ENCODE assay signal across 10 mouse cellular contexts in the genomic region with DNA sequence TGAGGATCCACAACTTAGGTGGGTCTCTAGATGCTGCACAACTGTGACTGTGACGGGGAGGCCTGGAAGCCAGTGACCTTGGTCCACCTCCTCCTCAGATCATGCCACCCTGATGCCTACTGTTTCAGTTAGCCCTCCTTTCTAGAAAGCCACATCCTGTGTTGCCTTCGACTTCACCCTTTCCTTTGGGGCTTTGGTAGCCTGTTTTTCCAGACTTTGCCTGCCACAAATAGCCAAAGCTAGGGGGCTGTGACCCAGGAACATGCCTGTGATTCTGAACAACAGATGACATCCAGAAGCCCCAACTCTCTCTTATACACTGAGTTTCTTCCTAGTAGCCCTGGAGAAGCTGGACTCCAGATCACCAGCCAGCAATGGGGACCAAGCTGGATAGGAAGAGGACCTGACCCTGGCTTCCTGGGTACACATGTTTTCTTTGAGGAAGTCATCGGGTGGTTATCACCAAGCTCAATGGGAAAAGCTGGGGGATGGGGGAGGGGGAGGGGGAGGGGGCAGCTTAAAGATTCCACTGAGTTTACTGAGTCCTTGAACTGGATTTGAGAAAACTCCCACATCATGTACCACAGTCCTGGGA. TPM values are rescaled to one million over a fixed set of nuclear protein-coding genes. Genes with fewer than 3 reads are reported as not detected.
DNase-seq lines count a peak whose midpoint lies in the region; ATAC-seq and TF ChIP-seq lines count a peak whose summit lies in the region.
"Had no signal": no experiment of that assay in that cellular context is flagged by ENCODE, and none has a peak within 500 bp of the region (broad histone marks: within the 10 kb centered on the region; RNA-seq: fewer than 3 reads in every experiment).

No protein-coding gene starts in this region.

- intact Hi-C loops in heart, postnatal 14 days (cut with DNase I), result loop anchor here (2.0 kb wide), 1 partner anchor 22 kb away; no protein-coding TSS in a partner anchor

- peaks cover 36% of the 10 kb centered on the region for H3K4me1 ChIP-seq in lung, embryonic 16.5 days (replicated peaks; ENCODE audit: control insufficient read depth, insufficient read depth, low read length)
- peaks cover 32% of the 10 kb centered on the region; the same call in 1 of the 2 replicates for H3K4me1 ChIP-seq in heart, postnatal 0 days (ENCODE audit: control insufficient read depth, insufficient read depth)

- 52% methylated on average over 3 of the region's 3 CpGs for WGBS in lung, embryonic 16.5 days
- WGBS in heart, postnatal 0 days, result 63% methylated on average over 3 of the region's 3 CpGs

- H3K9ac ChIP-seq in lung, embryonic 16.5 days (ENCODE audit: low read length), result peak overlapping the region; percentile 71
- H3K9ac ChIP-seq in heart, postnatal 0 days (replicated peaks; ENCODE audit: low read depth, low read length), result peak overlapping the region; percentile 54; the same call in 1 of the 2 replicates
- H3K9ac ChIP-seq: forebrain, embryonic 15.5 days had no signal

- no peak for TF ChIP-seq EP300 in heart, postnatal 0 days (IDR thresholded peaks at IDR 0.05; ENCODE audit: low read depth)

- H3K36me3 ChIP-seq in lung, embryonic 16.5 days (ENCODE audit: control insufficient read depth, insufficient read depth, low read length), result no peaks in the 10 kb centered on the region
- no peaks in the 10 kb centered on the region for H3K36me3 ChIP-seq in heart, postnatal 0 days (replicated peaks; ENCODE audit: control insufficient read depth, insufficient read depth, low read length)
- H3K36me3 ChIP-seq: forebrain, embryonic 15.5 days had no signal

- TF ChIP-seq CTCF in heart, postnatal 0 days (IDR thresholded peaks at IDR 0.05; ENCODE audit: low read depth), result no peak

- peak overlapping the region; percentile 89 for H3K4me3 ChIP-seq in lung, embryonic 16.5 days (ENCODE audit: low read length)
- peak overlapping the region; percentile 76 for H3K4me3 ChIP-seq in heart, postnatal 0 days (ENCODE audit: low read depth, low read length)
- H3K4me3 ChIP-seq: forebrain, embryonic 15.5 days had no signal

- H3K4me2 ChIP-seq in lung, embryonic 16.5 days (ENCODE audit: low read depth, low read length), result peak overlapping the region; percentile 97
- peak overlapping the region; percentile 61 for H3K4me2 ChIP-seq in heart, postnatal 0 days (ENCODE audit: low read depth, low read length)

- DNase-seq in heart, adult 11 months, result peak; percentile 94
- DNase-seq in heart, postnatal 14 days, result no peak
- DNase-seq in lung, postnatal 4 days, result no peak
- no peak for DNase-seq in heart, postnatal 0 days (ENCODE audit: low spot score)
- peak; percentile 24 to 34 for DNase-seq in natural killer cell, adult 2 months (ENCODE audit: low spot score in 2 of 2)
- DNase-seq in frontal cortex, postnatal 25 days (ENCODE audit: low spot score in 2 of 2), result no peak
- DNase-seq in adrenal gland, postnatal 10 days, result no peak

- H3K27ac ChIP-seq in lung, embryonic 16.5 days (ENCODE audit: low read length), result peak overlapping the region; percentile 84
- H3K27ac ChIP-seq in heart, postnatal 0 days (ENCODE audit: low read depth), result peak overlapping the region; percentile 86
- H3K27ac ChIP-seq: forebrain, embryonic 15.5 days had no signal

- H3K27me3 ChIP-seq in lung, embryonic 16.5 days (ENCODE audit: control insufficient read depth, insufficient read depth, low read depth, low read length), result no peaks in the 10 kb centered on the region
- no peaks in the 10 kb centered on the region for H3K27me3 ChIP-seq in heart, postnatal 0 days (ENCODE audit: control insufficient read depth, insufficient read depth, low read length)

- no peaks in the 10 kb centered on the region for H3K9me3 ChIP-seq in lung, embryonic 16.5 days (ENCODE audit: control insufficient read depth, low read length)
- no peaks in the 10 kb centered on the region for H3K9me3 ChIP-seq in heart, postnatal 0 days (replicated peaks; ENCODE audit: control insufficient read depth, low read length)
- H3K9me3 ChIP-seq: forebrain, embryonic 15.5 days had no signal

- ATAC-seq in lung, embryonic 16.5 days (ENCODE audit: low read depth), result no peak
- no peak for ATAC-seq in heart, postnatal 0 days (ENCODE audit: insufficient read depth, low read depth)

RNA-seq across cellular contexts. Expression of gene Dgkz, which starts 11.0 kb away (rescaled TPM):
- 10 to 100 TPM; 62.3 to 63.1 TPM for total RNA-seq in heart, postnatal 14 days (2021)
- 55.9 and 59.7 TPM in 2 replicates for polyA plus RNA-seq in lung, embryonic 16.5 days (2015; fragmentation: Nextera tagmentation; extraction: Ambion mirVana)
- total RNA-seq in heart, postnatal 0 days (2014; rRNA removed; ENCODE audit: low replicate concordance), result 77.0 and 77.9 TPM in 2 replicates
- polyA plus RNA-seq in heart, postnatal 0 days (2015; fragmentation: Nextera tagmentation; extraction: Ambion mirVana), result 24.0 and 26.2 TPM in 2 replicates
- 10 to 100 TPM; 64.4 to 72.1 TPM for total RNA-seq in adrenal gland, postnatal 10 days (2021)

RNA-seq across cellular contexts. Expression of gene Gm9821, which starts 19.2 kb away (rescaled TPM):
- not detected for total RNA-seq in heart, postnatal 14 days (2021)
- 0.33 and 0.88 TPM in 2 replicates for polyA plus RNA-seq in lung, embryonic 16.5 days (2015; fragmentation: Nextera tagmentation; extraction: Ambion mirVana)
- total RNA-seq in heart, postnatal 0 days (2014; rRNA removed; ENCODE audit: low replicate concordance), result not detected in 2 replicates
- 0.89 and 0.93 TPM in 2 replicates for polyA plus RNA-seq in heart, postnatal 0 days (2015; fragmentation: Nextera tagmentation; extraction: Ambion mirVana)
- total RNA-seq in adrenal gland, postnatal 10 days (2021), result not detected
- total RNA-seq: layer of hippocampus, postnatal 25 days had no signal

RNA-seq across cellular contexts. Expression of gene Mdk, which starts 32.6 kb away (rescaled TPM):
- 10 to 100 TPM; 15.7 to 16.8 TPM for total RNA-seq in heart, postnatal 14 days (2021)
- polyA plus RNA-seq in lung, embryonic 16.5 days (2015; fragmentation: Nextera tagmentation; extraction: Ambion mirVana), result 680 and 776 TPM in 2 replicates
- 18.5 and 48.2 TPM in 2 replicates for total RNA-seq in heart, postnatal 0 days (2014; rRNA removed; ENCODE audit: low replicate concordance)
- polyA plus RNA-seq in heart, postnatal 0 days (2015; fragmentation: Nextera tagmentation; extraction: Ambion mirVana), result 100 and 119 TPM in 2 replicates
- 10 to 100 TPM; 30.8 to 36.7 TPM for total RNA-seq in adrenal gland, postnatal 10 days (2021)

RNA-seq across cellular contexts. Expression of gene Chrm4, which starts 37.7 kb away (rescaled TPM):
- total RNA-seq in heart, postnatal 14 days (2021), result not detected
- polyA plus RNA-seq in lung, embryonic 16.5 days (2015; fragmentation: Nextera tagmentation; extraction: Ambion mirVana), result 0.10 TPM in 1 of 2 replicates, not detected in the other
- 0.27 TPM in 1 of 2 replicates, not detected in the other for total RNA-seq in heart, postnatal 0 days (2014; rRNA removed; ENCODE audit: low replicate concordance)
- polyA plus RNA-seq in heart, postnatal 0 days (2015; fragmentation: Nextera tagmentation; extraction: Ambion mirVana), result not detected in 2 replicates
- under 1 TPM; 0.18 to 0.27 TPM for total RNA-seq in adrenal gland, postnatal 10 days (2021)

RNA-seq across cellular contexts. Expression of gene Creb3l1, which starts 59.6 kb away (rescaled TPM):
- total RNA-seq in heart, postnatal 14 days (2021), result 1 to 10 TPM; 8.0 to 8.5 TPM
- 13.3 and 15.1 TPM in 2 replicates for polyA plus RNA-seq in lung, embryonic 16.5 days (2015; fragmentation: Nextera tagmentation; extraction: Ambion mirVana)
- 3.8 and 6.7 TPM in 2 replicates for total RNA-seq in heart, postnatal 0 days (2014; rRNA removed; ENCODE audit: low replicate concordance)
- 4.1 and 4.2 TPM in 2 replicates for polyA plus RNA-seq in heart, postnatal 0 days (2015; fragmentation: Nextera tagmentation; extraction: Ambion mirVana)
- 10 to 100 TPM; 11.7 to 16.7 TPM for total RNA-seq in adrenal gland, postnatal 10 days (2021)

Comparison
In these comparisons a context has a peak if more than half of its experiments do, and no peak if none do; other contexts are left out.
1. DNase-seq: peak in heart, adult 11 months (single experiment) and natural killer cell, adult 2 months (2 of 2); none in heart, postnatal 14 days (0 of 2), lung, postnatal 4 days (0 of 2), heart, postnatal 0 days (single experiment), frontal cortex, postnatal 25 days (0 of 2) and adrenal gland, postnatal 10 days (single experiment).